Mouse (Mus musculus) stomach, embryonic 14.5 days (tissue): Measurements from ENCODE around the gene Rpl27. TPM values are rescaled to one million over a fixed set of nuclear protein-coding genes. Genes with fewer than 3 reads are reported as not detected.
"Not testable (repeated sequence)": the region's sequence is repeated elsewhere in the genome, so short reads cannot be mapped to it uniquely, and the experiment has no call there.

ENCODE experiments used
- ATAC-seq: fragments of 200-750 bp; cut with Nextera tagmentation; 2 replicates; pipeline ENCODE4 v1.8.0; 2017; ENCODE audit warnings: low read depth, moderate TSS enrichment; ENCODE audit not compliant: insufficient number of reproducible peaks, insufficient read depth, low FRiP score
- H3K27ac ChIP-seq: fragments of 300-500 bp; sonication (generic); 2 replicates; pipeline ENCODE4 v1.5.1; 2014; ENCODE audit warnings: mild to moderate bottlenecking, low read length, moderate library complexity, mixed read lengths
- H3K27me3 ChIP-seq: fragments of 300-500 bp; sonication (generic); 2 replicates; pipeline ENCODE4 v1.6.1; 2014; ENCODE audit warnings: low read length, control low read depth, mixed read lengths; ENCODE audit not compliant: control insufficient read depth, insufficient read depth
- H3K36me3 ChIP-seq: fragments of 300-500 bp; sonication (generic); 2 replicates; pipeline ENCODE4 v1.6.1; 2014; ENCODE audit warnings: mild to moderate bottlenecking, control low read depth, low read length, moderate library complexity, mixed read lengths; ENCODE audit not compliant: control insufficient read depth, insufficient read depth
- H3K4me1 ChIP-seq: fragments of 300-500 bp; sonication (generic); 2 replicates; pipeline ENCODE4 v1.6.1; 2014; ENCODE audit warnings: low read length, control low read depth, mixed read lengths; ENCODE audit not compliant: control insufficient read depth, insufficient read depth
- H3K4me2 ChIP-seq: fragments of 300-500 bp; sonication (generic); replicated peaks from 2 replicates; pipeline ENCODE4 v1.6.1; 2014; ENCODE audit warnings: low read depth, low read length, control low read depth
- H3K4me3 ChIP-seq: fragments of 300-500 bp; sonication (generic); 2 replicates; pipeline ENCODE4 v1.5.1; 2014; ENCODE audit warnings: low read depth, low read length, control low read depth
- H3K9ac ChIP-seq: fragments of 300-500 bp; sonication (generic); replicated peaks from 2 replicates; pipeline ENCODE4 v1.6.1; 2014; ENCODE audit warnings: low read depth, mild to moderate bottlenecking, control low read depth, low read length, moderate library complexity, mixed read lengths
- H3K9me3 ChIP-seq: fragments of 300-500 bp; sonication (generic); 2 replicates; pipeline ENCODE4 v1.6.1; 2016; ENCODE audit warnings: low read depth, low read length, control low read depth; ENCODE audit not compliant: control insufficient read depth
- WGBS: fragments of 180-500 bp; shearing (Covaris S2); extraction: QIAGEN DNeasy Blood & Tissue Kit; methylation state at CpG from one replicate; pipeline ENCODE4 v1.1.7; 2014; 5-methylcytosine and 5-hydroxymethylcytosine counted together
- polyA plus RNA-seq: library from polyadenylated mRNA; unstranded; fragments of >200 nt; fragmentation: Nextera tagmentation; extraction: Ambion mirVana; gene quantifications from 2 replicates; pipeline ENCODE4 v1.2.1, GENCODE M21; 2014

Gene Rpl27
- polyA plus RNA-seq, 1 experiment from 2014 or later: 373 TPM

DNA sequence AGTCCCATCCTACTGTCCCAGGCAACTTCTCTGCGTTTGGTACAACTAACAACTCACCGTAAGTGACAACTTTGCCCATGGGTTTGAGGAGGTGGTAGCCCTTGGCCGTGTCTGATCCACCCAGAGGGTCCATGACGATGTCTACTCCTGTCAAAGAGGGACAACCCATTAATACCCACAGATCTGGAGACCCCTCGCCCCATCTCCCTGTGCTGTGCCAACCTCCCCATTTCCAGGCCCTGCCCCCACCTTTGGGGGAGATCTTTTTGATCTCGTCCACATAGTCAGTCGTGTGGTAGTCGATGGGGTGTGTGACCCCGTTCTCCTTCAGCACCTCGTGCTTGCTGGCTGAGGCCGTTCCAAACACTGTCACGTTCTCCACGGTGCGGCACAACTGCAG lies 20.0 kb downstream of the Rpl27 start:
- Histone ChIP-seq H3K4me3 (no peak overlapping the region), H3K9ac (no peak overlapping the region), H3K27me3 (no peaks in the 10 kb centered on the region), H3K27ac (no peak overlapping the region), H3K9me3 (no peaks in the 10 kb centered on the region), H3K36me3 (peaks cover 17% of the 10 kb centered on the region), H3K4me2 (no peak overlapping the region), H3K4me1 (peaks cover 34% of the 10 kb centered on the region)
- WGBS: 89% methylated on average over 14 of the region's 14 CpGs
- no peak for ATAC-seq

DNA sequence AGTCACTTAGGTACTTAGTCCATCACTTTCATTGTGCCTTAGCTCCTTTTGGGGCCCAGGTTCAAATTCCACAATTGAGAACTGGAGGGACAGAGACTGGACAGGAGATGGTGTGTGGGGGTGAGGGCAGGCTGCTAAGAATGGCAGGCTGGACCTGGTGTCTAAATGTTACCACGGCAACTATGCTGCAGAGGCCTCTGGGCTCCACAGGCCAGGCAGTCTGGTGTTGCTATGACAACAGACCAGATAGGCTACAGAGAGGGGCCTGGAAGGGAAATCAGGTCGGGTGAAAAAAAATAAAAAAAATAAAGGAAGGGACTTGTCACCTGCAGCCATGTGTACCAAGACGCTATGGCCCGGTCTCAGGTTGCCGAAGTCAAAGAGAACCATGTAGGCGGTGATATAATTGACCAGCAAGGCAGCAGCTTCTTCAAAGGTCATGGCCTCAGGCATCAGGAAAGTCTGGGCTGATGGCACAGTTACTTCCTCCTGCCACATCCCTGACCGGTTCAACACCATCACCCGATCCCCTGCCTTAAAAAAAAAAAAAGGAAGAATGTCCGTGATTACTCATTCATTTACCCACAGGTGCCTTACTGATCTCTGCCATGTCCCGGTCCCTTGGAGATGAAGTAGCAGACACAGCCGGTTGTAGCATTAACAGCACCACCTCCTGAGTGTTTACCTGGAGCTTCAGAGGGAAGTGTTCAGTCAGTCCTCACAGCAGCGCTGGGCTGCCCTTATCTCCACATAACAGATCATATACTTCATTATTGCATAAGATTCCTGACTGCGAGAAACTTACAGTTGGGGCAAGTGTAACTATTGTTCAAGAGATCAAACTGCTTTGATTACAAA lies 20.7 kb downstream of the Rpl27 start:
- Histone ChIP-seq H3K27ac (0 out of 2 replicates have a peak overlapping the region, but pooled peaks have one; percentile 21), H3K27me3 (no peaks in the 10 kb centered on the region), H3K4me1 (peaks cover 34% of the 10 kb centered on the region), H3K9me3 (no peaks in the 10 kb centered on the region), H3K9ac (no peak overlapping the region), H3K4me3 (no peak overlapping the region), H3K36me3 (peaks cover 17% of the 10 kb centered on the region), H3K4me2 (0 out of 2 replicates have a peak overlapping the region, but pooled peaks have one; percentile 98)
- no peak for ATAC-seq
- 24% methylated on average over 13 of the region's 13 CpGs for WGBS

GRCm38 (mm10) chr11:101464211-101465100 lies 22.4 kb downstream of the Rpl27 start, which contains the start of gene Rnd2:
TSS of gene Rnd2 (plus strand) at chr11:101464999.
- H3K27me3 ChIP-seq: no peaks in the 10 kb centered on the region
- no peaks in the 10 kb centered on the region for H3K9me3 ChIP-seq
- ATAC-seq: peak; percentile 14; the same call in 1 of the 2 replicates
- peaks cover 32% of the 10 kb centered on the region for H3K4me1 ChIP-seq
- peak within 1 kb of the TSS; percentile 86 for H3K27ac ChIP-seq
- peak within 1 kb of the TSS; percentile 98 for H3K4me2 ChIP-seq
- H3K36me3 ChIP-seq: peaks cover 15% of the 10 kb centered on the region
- WGBS: 12% methylated on average over 12 of the region's 12 CpGs
- H3K9ac ChIP-seq: peak within 1 kb of the TSS; percentile 64
- H3K4me3 ChIP-seq: peak within 1 kb of the TSS; percentile 86

DNA sequence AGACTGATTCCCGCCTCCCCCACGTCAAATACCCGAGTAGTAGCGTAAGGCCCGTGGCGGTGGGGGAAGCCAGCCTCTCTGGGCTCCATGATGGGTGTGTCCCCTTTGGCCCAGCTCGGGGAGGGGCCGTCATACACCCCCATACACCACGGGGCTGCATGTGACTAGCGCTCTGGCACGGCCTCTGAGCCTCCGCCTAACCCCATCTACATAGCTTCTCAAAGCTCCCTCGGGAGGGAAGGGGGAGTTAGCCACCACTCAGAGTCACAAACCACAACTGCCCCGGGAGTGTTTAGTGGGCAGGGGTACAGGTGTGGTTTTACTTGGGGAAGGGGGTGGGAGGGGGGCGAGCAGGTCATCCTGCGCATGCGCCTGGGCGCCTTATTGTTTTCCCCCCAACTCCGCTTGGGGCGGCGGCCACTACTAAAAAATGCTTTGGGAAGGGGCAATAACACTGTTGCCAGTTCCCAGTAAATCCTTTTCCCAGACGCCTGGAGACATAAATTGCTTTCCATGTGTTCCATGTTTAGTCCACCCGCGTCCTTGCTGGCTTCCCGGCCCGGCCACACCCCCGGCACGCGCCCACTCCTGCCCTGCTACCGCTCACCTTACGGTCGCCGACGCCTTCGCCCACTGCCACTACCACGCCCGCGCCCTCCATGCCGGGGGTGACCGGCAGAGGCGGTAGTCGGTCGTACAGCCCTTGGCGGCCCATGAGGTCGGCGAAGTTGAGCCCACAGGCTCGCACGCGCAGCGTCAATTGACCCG lies 23.2 kb downstream of the Rpl27 start:
- no peaks in the 10 kb centered on the region for H3K27me3 ChIP-seq
- ATAC-seq: peak; percentile 64
- no peaks in the 10 kb centered on the region for H3K9me3 ChIP-seq
- peak overlapping the region; percentile 86 for H3K4me3 ChIP-seq
- H3K27ac ChIP-seq: peak overlapping the region; percentile 86
- H3K9ac ChIP-seq: peak overlapping the region; percentile 64
- peak overlapping the region; percentile 98 for H3K4me2 ChIP-seq
- peaks cover 25% of the 10 kb centered on the region for H3K4me1 ChIP-seq
- WGBS: under 1% methylated on average over 51 of the region's 51 CpGs
- peaks cover 9% of the 10 kb centered on the region for H3K36me3 ChIP-seq

- peak within 1 kb of the TSS; percentile 86 for H3K4me3 ChIP-seq
- no peaks in the 10 kb centered on the region for H3K27me3 ChIP-seq
- H3K4me1 ChIP-seq: peaks cover 25% of the 10 kb centered on the region
- under 1% methylated on average over 60 of the region's 60 CpGs for WGBS
- H3K27ac ChIP-seq: peak within 1 kb of the TSS; percentile 86
- no peaks in the 10 kb centered on the region for H3K9me3 ChIP-seq
- H3K4me2 ChIP-seq: peak within 1 kb of the TSS; percentile 98
- peaks cover 5% of the 10 kb centered on the region for H3K36me3 ChIP-seq
- peak; percentile 60 for ATAC-seq
- H3K9ac ChIP-seq: peak within 1 kb of the TSS; percentile 64
These were observed 23.9 kb downstream of the Rpl27 start, which contains the start of gene Vat1 for GRCm38 (mm10) chr11:101465869-101466551. TSS of gene Vat1 (minus strand) at chr11:101466230.

DNA sequence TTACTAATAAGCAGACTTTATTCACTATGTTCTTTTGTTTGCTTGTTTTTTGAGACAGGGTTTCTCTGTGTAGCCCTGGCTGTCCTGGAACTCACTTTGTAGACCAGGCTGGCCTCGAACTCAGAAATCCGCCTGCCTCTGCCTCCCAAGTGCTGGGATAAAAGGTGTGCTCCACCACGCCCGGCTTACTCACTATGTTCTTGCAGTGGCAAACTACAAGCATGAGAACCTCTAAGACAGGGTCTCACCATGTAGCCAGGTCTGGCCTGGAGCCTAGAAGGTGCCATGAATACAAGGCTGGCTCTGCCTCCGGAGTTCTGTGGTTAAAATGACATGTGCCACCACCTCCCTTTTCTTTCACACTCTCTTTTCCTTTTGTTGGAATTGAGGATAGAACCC lies 24.5 kb downstream of the Rpl27 start:
- H3K27me3 ChIP-seq, H3K9ac ChIP-seq, H3K9me3 ChIP-seq, ATAC-seq, H3K27ac ChIP-seq, H3K36me3 ChIP-seq: not testable (repeated sequence)
- peak overlapping the region; percentile 98 for H3K4me2 ChIP-seq
- peaks cover 25% of the 10 kb centered on the region for H3K4me1 ChIP-seq
- WGBS: 55% methylated on average over 5 of the region's 5 CpGs
- peak overlapping the region; percentile 86 for H3K4me3 ChIP-seq

DNA sequence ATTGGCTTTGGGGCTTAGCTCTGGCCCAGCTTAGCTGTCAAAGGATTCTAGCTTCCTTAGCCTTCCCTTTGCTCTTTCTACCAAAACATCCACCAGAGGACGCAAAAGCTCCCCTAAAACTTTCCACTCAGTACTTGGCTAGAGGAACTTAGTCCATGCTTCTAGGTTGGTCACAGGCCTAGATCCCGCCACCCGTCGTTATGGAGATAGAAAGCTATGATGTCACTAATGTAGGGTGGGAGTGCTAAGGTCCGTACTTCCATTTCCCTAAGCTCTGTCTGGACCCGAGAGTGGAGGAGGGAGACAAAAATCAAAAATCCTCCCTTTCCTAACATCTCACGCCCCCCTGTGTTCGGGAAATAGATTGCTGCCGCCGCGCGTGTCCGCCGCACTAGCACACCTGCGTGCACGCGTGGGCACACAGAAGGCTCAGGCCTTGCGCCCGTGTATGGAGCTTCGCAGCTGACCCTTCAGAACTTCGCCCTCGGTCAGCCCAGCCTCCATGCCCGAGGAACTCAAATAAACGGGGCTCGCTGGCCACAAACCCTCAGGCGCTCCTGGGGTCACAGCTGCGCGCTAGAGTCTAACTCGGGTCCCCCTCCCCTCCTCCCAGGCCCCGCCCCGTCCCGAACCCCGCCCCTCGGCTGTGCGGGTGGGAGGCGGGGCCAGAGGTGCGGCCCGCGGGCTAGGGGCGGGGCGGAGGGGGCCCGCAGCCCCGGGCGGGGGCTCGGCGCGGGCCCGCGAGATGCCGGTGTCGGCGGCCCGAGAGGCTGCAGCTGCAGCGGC lies 25.6 kb downstream of the Rpl27 start:
- peak overlapping the region; percentile 33; the same call in 1 of the 2 replicates for H3K27ac ChIP-seq

More for the DNA sequence above, 25.6 kb downstream of the Rpl27 start:
- ATAC-seq: peak; percentile 82
- no peaks in the 10 kb centered on the region for H3K27me3 ChIP-seq
- H3K9me3 ChIP-seq: no peaks in the 10 kb centered on the region
- WGBS: under 1% methylated on average over 50 of the region's 54 CpGs
- H3K4me2 ChIP-seq: peak overlapping the region; percentile 96
- peak overlapping the region; percentile 61; the same call in 1 of the 2 replicates for H3K9ac ChIP-seq
- H3K4me3 ChIP-seq: peak overlapping the region; percentile 71
- no peaks in the 10 kb centered on the region for H3K36me3 ChIP-seq
- H3K4me1 ChIP-seq: peaks cover 21% of the 10 kb centered on the region
